Mouse (Mus musculus): ENCODE results near the gene Rbms2.

DNA sequence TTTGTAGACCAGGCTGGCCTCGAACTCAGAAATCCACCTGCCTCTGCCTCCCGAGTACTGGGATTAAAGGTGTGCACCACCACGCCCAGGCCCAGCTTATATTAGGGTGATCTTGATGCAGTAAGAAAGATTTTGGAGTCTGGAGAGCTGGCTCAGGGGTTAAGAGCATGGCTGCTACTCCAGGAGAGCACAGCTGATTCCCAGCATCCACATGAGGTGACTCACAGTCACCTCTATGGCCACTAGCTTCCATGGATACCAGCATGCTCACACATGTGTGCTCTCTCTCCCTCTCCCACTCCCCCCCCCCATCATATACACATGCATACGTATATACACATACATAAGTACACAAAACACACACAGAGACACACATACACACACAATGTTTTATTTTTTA lies 2.8 kb downstream of the Rbms2 start:
- TF ChIP-seq CTCF (IDR thresholded peaks at IDR 0.05; ENCODE audit: borderline replicate concordance, control insufficient read depth, extremely low read depth, insufficient read depth, low read length, poor library complexity) = no peak
- TF ChIP-seq POLR2A (IDR thresholded peaks at IDR 0.05; ENCODE audit: control insufficient read depth, extremely low read depth, insufficient read depth, low read length, poor library complexity) = no peak
